Comparison of ENCODE assay signal across 32 mouse cellular contexts in genomic region chr16:93018766-93019165, GRCm38 (mm10).
"Had no signal": no experiment of that assay in that cellular context is flagged by ENCODE, and none has a peak within 500 bp of the region (broad histone marks: within the 10 kb centered on the region; RNA-seq: fewer than 3 reads in every experiment).

No protein-coding gene starts in this region.

- H3K9ac ChIP-seq: limb, embryonic 12.5 days; limb, embryonic 13.5 days; limb, embryonic 15.5 days; liver, embryonic 12.5 days; liver, embryonic 13.5 days; liver, embryonic 14.5 days; liver, embryonic 15.5 days; liver, postnatal 0 days; lung, embryonic 14.5 days; lung, embryonic 15.5 days; midbrain, embryonic 12.5 days; midbrain, embryonic 13.5 days; midbrain, embryonic 15.5 days; neural tube, embryonic 12.5 days had no signal

- DNase-seq: left cerebral cortex, postnatal 4 days; liver; liver, embryonic 13.5 days; liver, postnatal 0 days; lung, adult 18-20 months; lung, adult 2 months; lung, embryonic 14.5 days; lung, postnatal 10 days; lung, postnatal 14 days; lung, postnatal 36 days; lung, postnatal 4 days; midbrain, embryonic 14.5 days had no signal

- H3K4me3 ChIP-seq: limb, embryonic 10.5 days; limb, embryonic 12.5 days; limb, embryonic 13.5 days; limb, embryonic 15.5 days; liver, embryonic 12.5 days; liver, embryonic 13.5 days; liver, embryonic 15.5 days; lung, embryonic 15.5 days; megakaryocyte, embryonic 14.5 days; midbrain, embryonic 10.5 days; midbrain, embryonic 12.5 days; midbrain, embryonic 13.5 days; midbrain, embryonic 15.5 days; myocyte; neural tube, embryonic 12.5 days had no signal

- H3K36me3 ChIP-seq: limb, embryonic 10.5 days; limb, embryonic 12.5 days; limb, embryonic 13.5 days; limb, embryonic 15.5 days; liver, embryonic 12.5 days; liver, embryonic 13.5 days; liver, embryonic 15.5 days; lung, embryonic 15.5 days; midbrain, embryonic 10.5 days; midbrain, embryonic 12.5 days; midbrain, embryonic 13.5 days; midbrain, embryonic 15.5 days; neural tube, embryonic 12.5 days had no signal

- H3K4me2 ChIP-seq: limb, embryonic 12.5 days; limb, embryonic 13.5 days; limb, embryonic 15.5 days; liver, embryonic 11.5 days; liver, embryonic 12.5 days; liver, embryonic 13.5 days; liver, embryonic 15.5 days; lung, embryonic 14.5 days; lung, embryonic 15.5 days; midbrain, embryonic 11.5 days; midbrain, embryonic 12.5 days; midbrain, embryonic 13.5 days; midbrain, embryonic 15.5 days; neural tube, embryonic 12.5 days had no signal

- ATAC-seq: liver, embryonic 12.5 days; liver, postnatal 0 days; lung, postnatal 0 days; midbrain, embryonic 13.5 days; midbrain, embryonic 15.5 days; midbrain, embryonic 16.5 days had no signal

- H3K27ac ChIP-seq: limb, embryonic 10.5 days; limb, embryonic 12.5 days; limb, embryonic 13.5 days; limb, embryonic 15.5 days; liver, embryonic 12.5 days; liver, embryonic 13.5 days; liver, embryonic 14.5 days; liver, embryonic 15.5 days; lung, embryonic 15.5 days; macrophage; midbrain, embryonic 10.5 days; midbrain, embryonic 12.5 days; midbrain, embryonic 13.5 days; midbrain, embryonic 15.5 days; neural tube, embryonic 12.5 days had no signal

- H3K27me3 ChIP-seq: liver, embryonic 15.5 days; lung, embryonic 15.5 days; midbrain, embryonic 13.5 days; midbrain, embryonic 15.5 days; neural tube, embryonic 12.5 days had no signal

- H3K9me3 ChIP-seq: limb, embryonic 10.5 days; limb, embryonic 12.5 days; limb, embryonic 13.5 days; limb, embryonic 15.5 days; liver, embryonic 12.5 days; liver, embryonic 13.5 days; liver, embryonic 15.5 days; lung, embryonic 15.5 days; megakaryocyte, embryonic 14.5 days; midbrain, embryonic 10.5 days; midbrain, embryonic 12.5 days; midbrain, embryonic 13.5 days; midbrain, embryonic 15.5 days; neural tube, embryonic 12.5 days had no signal

- H3K4me1 ChIP-seq: liver, embryonic 12.5 days; liver, embryonic 13.5 days; liver, embryonic 15.5 days; midbrain, embryonic 10.5 days; midbrain, embryonic 12.5 days; midbrain, embryonic 13.5 days; midbrain, embryonic 15.5 days; neural tube, embryonic 12.5 days had no signal
